Mouse (Mus musculus): ENCODE data around the gene Pnma1. TPM values are rescaled to one million over a fixed set of nuclear protein-coding genes. Genes with fewer than 3 reads are reported as not detected.
"Not testable (repeated sequence)": the region's sequence is repeated elsewhere in the genome, so short reads cannot be mapped to it uniquely, and the experiment has no call there.

Pnma1 gene
- polyA plus RNA-seq, 1 experiment from 2014 or later: 0.71 TPM

DNA sequence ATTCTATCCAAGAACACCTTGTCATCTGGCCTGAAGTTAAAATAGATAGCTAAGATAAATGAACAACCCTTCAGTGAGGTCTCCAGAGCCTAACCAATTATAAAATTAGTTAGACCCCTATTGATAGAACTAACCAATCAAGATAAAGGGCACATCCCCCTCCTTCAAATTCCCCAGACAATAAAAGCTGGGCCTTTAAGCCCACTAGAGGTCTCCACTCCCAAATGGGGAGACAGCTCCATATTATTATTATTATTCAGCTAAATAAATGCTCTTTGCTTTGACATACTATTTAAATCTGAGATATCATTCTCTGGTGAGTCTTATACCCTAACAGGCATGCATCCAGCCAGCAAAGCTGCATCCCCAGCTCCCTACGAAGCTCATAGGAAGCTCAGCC lies 38.4 kb downstream of the Pnma1 start:
- no peak overlapping the region for H3K9ac ChIP-seq (ENCODE audit: low read length)
- H3K27me3 ChIP-seq (ENCODE audit: control insufficient read depth, insufficient read depth, low read length): no peaks in the 10 kb centered on the region
- H3K4me3 ChIP-seq (replicated peaks; ENCODE audit: low read length): no peak overlapping the region
- H3K27ac ChIP-seq (ENCODE audit: low read length): no peak overlapping the region
- no peaks in the 10 kb centered on the region for H3K36me3 ChIP-seq (ENCODE audit: control insufficient read depth, insufficient read depth, low read length)
- 75% methylated on average over 1 of the region's 1 CpGs for WGBS
- ATAC-seq (ENCODE audit: insufficient read depth, low FRiP score): no peak
- H3K9me3 ChIP-seq (replicated peaks; ENCODE audit: control insufficient read depth, low read length): no peaks in the 10 kb centered on the region
- no peak overlapping the region for H3K4me2 ChIP-seq (ENCODE audit: low read depth, low read length)
- H3K4me1 ChIP-seq (ENCODE audit: control insufficient read depth, insufficient read depth, low read length): peaks cover 1% of the 10 kb centered on the region; the same call in 1 of the 2 replicates

DNA sequence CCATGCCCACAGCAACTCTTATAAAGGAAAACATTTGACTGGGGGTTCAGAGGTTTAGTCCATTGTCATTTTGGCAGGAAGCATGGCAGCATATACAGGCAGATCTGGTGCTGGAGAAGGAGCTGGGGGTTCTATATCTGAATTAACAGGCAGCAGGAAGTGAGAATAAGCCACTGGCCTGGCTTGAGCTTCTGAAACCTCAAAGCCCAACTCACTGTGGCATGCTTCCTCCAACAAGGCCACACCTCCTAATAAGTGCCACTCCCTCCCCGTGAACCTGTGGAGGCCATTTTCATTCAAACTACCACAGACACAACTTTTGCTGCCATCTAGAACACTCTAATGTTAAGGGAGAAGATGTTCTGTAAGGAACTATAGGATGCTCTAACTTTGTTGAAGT lies 40.6 kb downstream of the Pnma1 start:
- WGBS: 66% methylated on average over 1 of the region's 1 CpGs
- no peak overlapping the region for H3K4me3 ChIP-seq (replicated peaks; ENCODE audit: low read length)
- H3K4me2 ChIP-seq (ENCODE audit: low read depth, low read length): no peak overlapping the region
- no peaks in the 10 kb centered on the region for H3K9me3 ChIP-seq (replicated peaks; ENCODE audit: control insufficient read depth, low read length)
- ATAC-seq (ENCODE audit: insufficient read depth, low FRiP score): no peak
- no peak overlapping the region for H3K27ac ChIP-seq (ENCODE audit: low read length)
- H3K4me1 ChIP-seq (ENCODE audit: control insufficient read depth, insufficient read depth, low read length): no peaks in the 10 kb centered on the region
- no peak overlapping the region for H3K9ac ChIP-seq (ENCODE audit: low read length)
- no peaks in the 10 kb centered on the region for H3K36me3 ChIP-seq (ENCODE audit: control insufficient read depth, insufficient read depth, low read length)
- no peaks in the 10 kb centered on the region for H3K27me3 ChIP-seq (ENCODE audit: control insufficient read depth, insufficient read depth, low read length)

DNA sequence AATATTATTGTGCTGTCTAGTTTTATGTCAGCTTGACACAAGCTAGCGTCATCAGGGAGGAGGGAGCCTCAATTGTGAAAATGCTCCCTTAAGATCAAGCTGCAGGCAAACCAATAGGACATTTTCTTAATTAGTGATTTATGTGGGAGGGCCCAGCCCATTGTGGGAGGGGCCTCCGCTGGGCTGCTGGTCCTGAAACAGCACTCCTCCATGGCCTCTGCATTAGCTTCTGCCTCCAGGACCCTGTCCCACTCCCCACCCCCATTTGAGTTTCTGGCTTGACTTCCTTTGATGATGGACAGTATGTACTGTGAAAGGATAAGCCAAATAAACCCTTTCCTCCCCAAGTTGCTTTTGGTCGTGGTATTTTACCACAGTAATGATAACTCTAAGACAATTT lies 41.3 kb downstream of the Pnma1 start:
- WGBS: 81% methylated on average over 3 of the region's 3 CpGs
- no peaks in the 10 kb centered on the region for H3K27me3 ChIP-seq (ENCODE audit: control insufficient read depth, insufficient read depth, low read length)
- ATAC-seq (ENCODE audit: insufficient read depth, low FRiP score): no peak

DNA sequence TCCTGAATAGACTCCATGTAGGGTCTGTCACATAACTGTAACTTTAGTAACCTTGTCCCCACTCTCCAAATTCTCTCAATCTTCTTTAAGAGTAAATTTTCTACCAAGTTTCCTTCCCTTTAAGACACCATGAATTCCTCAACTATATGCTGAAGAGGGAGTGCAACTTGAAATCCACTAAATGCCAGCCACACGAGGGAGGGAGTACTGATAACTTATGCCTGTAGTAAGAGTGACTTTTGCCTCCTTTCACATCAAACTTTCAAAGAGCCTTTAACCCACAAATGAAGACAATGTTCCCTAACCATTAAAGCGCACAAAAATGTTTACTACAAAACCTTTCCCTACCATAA lies 46.8 kb downstream of the Pnma1 start:
- Histone ChIP-seq H3K4me1 (ENCODE audit: control insufficient read depth, insufficient read depth, low read length) (peaks cover 4% of the 10 kb centered on the region), H3K27ac (ENCODE audit: low read length) (no peak overlapping the region), H3K4me3 (replicated peaks; ENCODE audit: low read length) (peak overlapping the region; percentile 59), H3K4me2 (ENCODE audit: low read depth, low read length) (peak overlapping the region; percentile 82), H3K9me3 (replicated peaks; ENCODE audit: control insufficient read depth, low read length) (no peaks in the 10 kb centered on the region), H3K36me3 (ENCODE audit: control insufficient read depth, insufficient read depth, low read length) (no peaks in the 10 kb centered on the region), H3K9ac (ENCODE audit: low read length) (peak overlapping the region; percentile 76; the same call in 1 of the 2 replicates), H3K27me3 (ENCODE audit: control insufficient read depth, insufficient read depth, low read length) (no peaks in the 10 kb centered on the region)
- ATAC-seq (ENCODE audit: insufficient read depth, low FRiP score): no peak
- 44% methylated on average over 2 of the region's 2 CpGs for WGBS

More for the DNA sequence above, 41.3 kb downstream of the Pnma1 start:
- Histone ChIP-seq H3K27ac (ENCODE audit: low read length) (no peak overlapping the region), H3K36me3 (ENCODE audit: control insufficient read depth, insufficient read depth, low read length) (no peaks in the 10 kb centered on the region), H3K4me2 (ENCODE audit: low read depth, low read length) (no peak overlapping the region), H3K9me3 (replicated peaks; ENCODE audit: control insufficient read depth, low read length) (no peaks in the 10 kb centered on the region), H3K4me3 (replicated peaks; ENCODE audit: low read length) (no peak overlapping the region), H3K9ac (ENCODE audit: low read length) (no peak overlapping the region), H3K4me1 (ENCODE audit: control insufficient read depth, insufficient read depth, low read length) (no peaks in the 10 kb centered on the region)

DNA sequence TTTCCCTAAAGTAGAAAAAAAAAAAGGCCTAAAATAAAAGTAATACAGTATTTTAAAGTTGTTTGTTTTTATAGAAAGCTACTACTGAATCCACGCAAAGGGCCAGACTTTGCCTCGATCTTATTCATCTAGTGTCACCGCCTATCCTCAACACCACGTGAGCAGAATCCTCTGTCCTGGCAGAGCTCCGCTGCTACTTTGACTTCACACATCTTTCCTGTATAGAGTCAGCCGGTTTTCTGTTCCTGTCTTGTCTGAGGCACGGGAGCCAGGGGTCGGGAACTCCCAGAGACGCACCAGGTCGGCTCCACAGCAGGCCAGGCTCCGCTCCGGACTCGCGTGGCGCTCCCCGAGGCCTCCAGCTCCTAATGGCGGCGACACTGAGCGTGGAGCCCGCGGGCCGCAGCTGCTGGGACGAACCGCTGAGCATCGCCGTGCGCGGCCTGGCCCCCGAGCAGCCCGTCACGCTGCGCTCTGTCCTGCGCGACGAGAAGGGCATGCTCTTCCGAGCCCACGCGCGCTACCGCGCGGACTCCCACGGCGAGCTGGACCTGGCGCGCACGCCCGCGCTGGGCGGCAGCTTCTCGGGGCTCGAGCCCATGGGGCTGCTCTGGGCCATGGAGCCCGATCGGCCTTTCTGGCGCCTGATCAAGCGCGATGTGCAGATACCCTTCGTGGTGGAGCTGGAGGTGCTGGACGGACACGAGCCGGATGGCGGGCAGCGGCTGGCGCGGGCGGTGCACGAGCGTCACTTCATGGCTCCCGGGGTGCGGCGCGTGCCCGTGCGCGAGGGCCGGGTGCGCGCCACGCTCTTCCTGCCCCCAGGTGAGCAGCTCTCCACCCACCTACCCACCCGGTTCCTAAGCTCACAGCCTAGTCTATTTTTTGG lies 47.4 kb downstream of the Pnma1 start, which contains the start of gene Acot6:
Gene Acot6, plus strand, starts transcription at position 51 of the 889 bp plus-strand sequence.
- H3K4me1 ChIP-seq (ENCODE audit: control insufficient read depth, insufficient read depth, low read length); H3K9me3 ChIP-seq (replicated peaks; ENCODE audit: control insufficient read depth, low read length); H3K27me3 ChIP-seq (ENCODE audit: control insufficient read depth, insufficient read depth, low read length); H3K36me3 ChIP-seq (ENCODE audit: control insufficient read depth, insufficient read depth, low read length): not testable (repeated sequence)
- peak; percentile 72 for ATAC-seq (ENCODE audit: insufficient read depth, low FRiP score)
- peak within 1 kb of the TSS; percentile 46; the same call in 1 of the 2 replicates for H3K27ac ChIP-seq (ENCODE audit: low read length)
- peak within 1 kb of the TSS; percentile 82 for H3K4me2 ChIP-seq (ENCODE audit: low read depth, low read length)
- peak within 1 kb of the TSS; percentile 59 for H3K4me3 ChIP-seq (replicated peaks; ENCODE audit: low read length)
- WGBS: under 1% methylated on average over 79 of the region's 80 CpGs
- H3K9ac ChIP-seq (ENCODE audit: low read length): peak within 1 kb of the TSS; percentile 76

DNA sequence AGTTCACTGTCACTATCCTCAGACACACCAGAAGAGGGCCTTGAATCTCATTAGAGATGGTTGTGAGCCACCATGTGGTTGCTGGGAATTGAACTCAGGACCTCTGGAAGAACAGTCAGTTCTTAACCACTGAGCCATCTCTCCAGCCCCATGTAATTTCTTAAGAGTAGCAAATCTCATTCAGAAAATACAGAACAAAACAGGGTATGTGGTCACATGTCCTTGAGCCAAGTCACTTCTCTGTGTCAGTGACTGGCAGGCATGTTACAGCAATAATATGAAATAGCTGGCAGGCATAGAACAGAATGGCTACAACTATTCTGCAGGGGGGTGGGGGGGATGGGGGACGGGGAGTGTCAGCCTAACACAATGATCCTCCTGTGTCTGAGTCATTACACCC lies 48.2 kb downstream of the Pnma1 start:
- Histone ChIP-seq H3K36me3 (ENCODE audit: control insufficient read depth, insufficient read depth, low read length) (no peaks in the 10 kb centered on the region), H3K4me3 (replicated peaks; ENCODE audit: low read length) (peak overlapping the region; percentile 59; the same call in 1 of the 2 replicates), H3K9ac (ENCODE audit: low read length) (no peak overlapping the region), H3K4me2 (ENCODE audit: low read depth, low read length) (peak overlapping the region; percentile 82), H3K27ac (ENCODE audit: low read length) (no peak overlapping the region), H3K4me1 (ENCODE audit: control insufficient read depth, insufficient read depth, low read length) (peaks cover 4% of the 10 kb centered on the region), H3K9me3 (replicated peaks; ENCODE audit: control insufficient read depth, low read length) (no peaks in the 10 kb centered on the region), H3K27me3 (ENCODE audit: control insufficient read depth, insufficient read depth, low read length) (no peaks in the 10 kb centered on the region)
- WGBS: 71% methylated on average over 1 of the region's 1 CpGs
- ATAC-seq (ENCODE audit: insufficient read depth, low FRiP score): no peak

DNA sequence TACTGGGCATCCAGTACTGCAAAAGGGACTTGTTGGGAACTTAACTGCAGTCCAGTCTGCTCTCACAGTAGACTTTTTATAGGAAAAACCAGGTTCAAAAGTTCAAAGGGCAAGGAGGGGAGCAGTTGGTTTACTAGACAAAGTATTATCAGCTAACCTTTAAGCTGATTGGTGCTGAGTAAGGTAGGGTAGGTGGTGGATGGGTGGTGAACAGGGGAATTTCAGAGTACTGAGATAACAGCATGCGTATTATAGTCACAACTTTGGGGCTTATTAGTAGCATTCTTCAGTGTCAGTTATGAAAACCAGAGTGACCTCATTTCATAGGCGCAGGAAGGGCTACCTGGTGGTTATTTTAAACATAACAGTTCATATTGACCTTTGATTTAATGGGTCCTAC lies 48.7 kb downstream of the Pnma1 start:
- H3K27me3 ChIP-seq (ENCODE audit: control insufficient read depth, insufficient read depth, low read length): no peaks in the 10 kb centered on the region
- no peak overlapping the region for H3K27ac ChIP-seq (ENCODE audit: low read length)
- no peak overlapping the region for H3K9ac ChIP-seq (ENCODE audit: low read length)
- no peaks in the 10 kb centered on the region for H3K36me3 ChIP-seq (ENCODE audit: control insufficient read depth, insufficient read depth, low read length)
- peaks cover 4% of the 10 kb centered on the region for H3K4me1 ChIP-seq (ENCODE audit: control insufficient read depth, insufficient read depth, low read length)
- H3K9me3 ChIP-seq (replicated peaks; ENCODE audit: control insufficient read depth, low read length): no peaks in the 10 kb centered on the region
- no peak; the same call in 1 of the 2 replicates for ATAC-seq (ENCODE audit: insufficient read depth, low FRiP score)
- 81% methylated on average over 2 of the region's 2 CpGs for WGBS
- H3K4me3 ChIP-seq (replicated peaks; ENCODE audit: low read length): no peak overlapping the region
- H3K4me2 ChIP-seq (ENCODE audit: low read depth, low read length): no peak overlapping the region

Other genes with a start within 250 kb of the Pnma1 start
- gene Numb, start 226.6 kb downstream of the Pnma1 start, polyA plus RNA-seq (2015; fragmentation: Nextera tagmentation; extraction: Ambion mirVana): 37.6 and 41.3 TPM in 2 replicates
- 4.8 and 5.8 TPM in 2 replicates for gene Riox1, start 197.9 kb downstream of the Pnma1 start, polyA plus RNA-seq (2015; fragmentation: Nextera tagmentation; extraction: Ambion mirVana)
- gene Heatr4, start 163.6 kb downstream of the Pnma1 start, polyA plus RNA-seq (2015; fragmentation: Nextera tagmentation; extraction: Ambion mirVana): 0.05 and 0.10 TPM in 2 replicates
- 23.7 and 24.9 TPM in 2 replicates for gene Acot2, start 160.6 kb downstream of the Pnma1 start, polyA plus RNA-seq (2015; fragmentation: Nextera tagmentation; extraction: Ambion mirVana)
- 37.4 and 48.4 TPM in 2 replicates for gene Acot1, start 139.0 kb downstream of the Pnma1 start, polyA plus RNA-seq (2015; fragmentation: Nextera tagmentation; extraction: Ambion mirVana)
- 1.7 and 2.2 TPM in 2 replicates for gene Acot4, start 110.1 kb downstream of the Pnma1 start, polyA plus RNA-seq (2015; fragmentation: Nextera tagmentation; extraction: Ambion mirVana)
- gene Gm49366, start 109.6 kb downstream of the Pnma1 start, polyA plus RNA-seq (2015; fragmentation: Nextera tagmentation; extraction: Ambion mirVana): not detected in 2 replicates
- gene Acot3, start 96.3 kb downstream of the Pnma1 start, polyA plus RNA-seq (2015; fragmentation: Nextera tagmentation; extraction: Ambion mirVana): 0.46 and 1.4 TPM in 2 replicates
- gene Acot5, start 79.2 kb downstream of the Pnma1 start, polyA plus RNA-seq (2015; fragmentation: Nextera tagmentation; extraction: Ambion mirVana): not detected in 2 replicates
- 1.3 and 1.4 TPM in 2 replicates for gene Acot6, start 47.8 kb downstream of the Pnma1 start, polyA plus RNA-seq (2015; fragmentation: Nextera tagmentation; extraction: Ambion mirVana)
- 2.8 and 3.4 TPM in 2 replicates for gene Dnal1, start 34.1 kb downstream of the Pnma1 start, polyA plus RNA-seq (2015; fragmentation: Nextera tagmentation; extraction: Ambion mirVana)
- gene Elmsan1, start 70.4 kb upstream of the Pnma1 start, polyA plus RNA-seq (2015; fragmentation: Nextera tagmentation; extraction: Ambion mirVana): 8.7 and 9.4 TPM in 2 replicates
- gene Ptgr2, start 136.7 kb upstream of the Pnma1 start, polyA plus RNA-seq (2015; fragmentation: Nextera tagmentation; extraction: Ambion mirVana): 32.0 and 34.5 TPM in 2 replicates
- 65.4 and 70.2 TPM in 2 replicates for gene Zfp410, start 168.4 kb upstream of the Pnma1 start, polyA plus RNA-seq (2015; fragmentation: Nextera tagmentation; extraction: Ambion mirVana)
- gene Coq6, start 213.2 kb upstream of the Pnma1 start, polyA plus RNA-seq (2015; fragmentation: Nextera tagmentation; extraction: Ambion mirVana): 43.6 and 47.8 TPM in 2 replicates
- 2.6 and 3.6 TPM in 2 replicates for gene Fam161b, start 213.3 kb upstream of the Pnma1 start, polyA plus RNA-seq (2015; fragmentation: Nextera tagmentation; extraction: Ambion mirVana)

All from stomach, embryonic 16.5 days (tissue).